Mouse (Mus musculus): Measurements from ENCODE around the gene Tbk1.
A peak's percentile ranks its signal among the peaks of the same experiment; 100 is the strongest.

Gene Tbk1

DNA sequence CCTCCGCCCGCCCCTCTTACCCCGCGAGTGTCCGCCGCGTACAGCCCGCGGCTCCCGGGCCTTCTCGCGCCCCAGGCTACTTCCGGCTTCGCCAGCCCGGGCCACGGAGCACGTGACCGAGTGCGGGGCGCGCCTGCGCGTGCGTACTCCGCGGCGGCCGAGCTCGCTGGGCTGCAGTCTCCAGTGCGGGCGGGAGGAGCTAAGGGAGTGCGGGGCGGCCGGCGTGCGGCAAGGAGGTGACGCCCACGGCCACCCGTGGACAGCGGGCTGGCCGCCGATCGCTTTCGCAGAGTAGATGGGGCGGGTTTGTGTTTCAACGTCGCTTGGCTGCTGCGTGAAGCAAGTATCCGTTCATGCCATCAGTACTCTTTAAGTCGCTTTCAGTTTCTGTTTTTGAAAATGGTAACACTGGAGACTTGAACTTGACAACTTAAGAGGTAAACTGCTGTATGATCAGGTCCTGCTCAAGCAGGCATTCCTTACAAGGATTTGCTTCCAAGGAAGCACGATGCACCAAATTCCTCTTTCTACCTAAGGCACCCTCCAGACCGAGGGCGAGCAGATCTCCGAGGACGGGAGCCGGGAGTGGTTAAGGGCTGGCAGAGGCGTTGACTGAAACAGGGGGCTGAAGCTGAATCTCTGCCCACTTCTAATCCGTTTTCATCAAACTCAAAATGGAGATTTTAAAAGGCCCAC lies at the start of gene Tbk1:
Tbk1 (minus strand) TSS at position 113 of the 696 bp plus-strand sequence.
- ATAC-seq (ENCODE audit: low TSS enrichment): peak; percentile 91

DNA sequence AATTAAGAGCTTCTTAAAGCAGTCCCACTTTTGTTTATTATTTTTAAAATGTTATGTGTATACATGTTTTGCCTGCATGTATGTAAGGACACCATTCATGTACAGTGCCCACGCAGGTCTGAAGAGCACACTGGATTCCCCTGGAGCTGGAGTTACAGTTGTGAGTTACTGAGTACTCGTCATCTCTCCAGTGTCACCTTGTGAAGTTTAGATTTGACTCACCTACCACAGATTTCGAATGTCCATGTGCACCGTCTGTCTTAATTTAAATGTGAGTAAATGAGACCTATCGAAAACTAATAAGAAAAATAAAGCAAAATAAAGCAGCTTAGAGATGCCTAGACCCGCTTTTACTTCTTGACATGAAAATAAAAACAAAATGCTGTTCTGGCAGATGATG lies 49.7 kb upstream of the Tbk1 start:
- no peak for ATAC-seq (ENCODE audit: low TSS enrichment)

DNA sequence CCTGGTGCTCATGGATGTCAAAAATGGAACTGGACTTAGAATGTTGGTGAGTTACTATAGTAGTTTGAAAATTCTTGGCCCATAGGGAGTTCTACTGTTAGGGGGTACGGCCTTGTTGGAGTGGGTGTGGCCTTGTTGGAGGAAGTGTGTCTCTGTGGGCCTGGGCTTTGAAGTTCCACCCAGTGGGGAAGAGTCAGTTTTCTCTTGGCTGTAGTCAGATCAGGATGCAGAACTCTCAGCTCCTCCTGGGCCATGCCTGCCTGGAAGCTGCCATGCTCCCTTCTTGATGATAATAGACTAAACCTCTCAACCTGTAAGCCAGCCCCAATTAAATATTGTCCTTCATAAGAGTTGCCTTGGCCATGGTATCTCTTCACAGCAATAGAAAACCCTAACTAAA lies 47.6 kb upstream of the Tbk1 start:
- ATAC-seq (ENCODE audit: low TSS enrichment): no peak

DNA sequence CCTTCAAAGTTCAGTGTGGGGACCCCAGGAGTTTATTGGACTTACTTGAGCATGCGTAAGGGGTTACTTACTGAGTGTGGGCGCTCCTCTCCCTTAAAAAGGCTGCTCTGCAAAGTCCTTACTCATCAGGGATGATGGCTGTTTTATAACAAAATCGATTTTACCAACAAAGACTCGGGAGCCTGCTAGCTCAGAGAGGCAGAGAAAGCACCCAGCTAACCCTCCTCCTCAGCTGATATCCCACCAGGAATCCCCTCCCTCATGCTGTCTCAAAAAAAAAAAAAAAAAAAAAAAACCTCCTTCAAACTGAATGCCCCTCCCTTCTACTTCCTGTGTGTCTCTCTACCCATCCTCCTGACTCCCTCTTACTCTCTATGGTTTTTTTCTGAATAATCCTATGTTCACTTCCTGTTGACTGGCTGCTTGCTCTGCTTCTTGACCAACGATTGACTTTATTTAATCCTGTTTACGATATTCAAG lies 42.0 kb upstream of the Tbk1 start:
- no peak for ATAC-seq (ENCODE audit: low TSS enrichment)

DNA sequence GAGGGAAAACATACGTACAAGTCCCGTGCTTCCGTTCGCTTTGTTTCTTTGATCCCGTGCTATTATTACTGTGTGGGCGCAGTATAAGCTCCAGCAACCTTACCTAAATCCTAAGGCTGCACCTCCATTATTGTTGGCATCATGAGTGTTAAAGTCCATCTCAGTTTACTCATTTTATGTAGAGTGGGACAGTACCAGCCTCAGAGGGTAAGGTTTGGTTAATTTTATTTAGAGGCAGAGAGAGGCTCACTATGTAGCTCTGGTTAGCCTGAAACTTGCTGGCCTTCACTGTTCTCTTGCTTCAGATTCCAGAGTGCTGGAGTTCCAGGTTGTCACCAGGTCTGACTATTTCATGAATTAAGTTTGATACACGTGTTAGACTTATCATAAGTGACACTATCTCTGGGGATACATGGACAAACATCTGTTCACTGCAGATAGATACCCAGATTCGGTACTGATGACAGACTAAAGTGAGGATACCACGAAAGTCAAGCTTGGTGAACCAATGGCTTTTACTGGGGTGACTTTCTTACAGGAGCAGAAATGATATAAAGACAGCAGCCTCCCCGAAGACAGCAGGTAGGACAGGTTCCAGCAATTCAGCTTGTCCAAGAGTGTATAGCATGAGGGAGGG lies 40.7 kb upstream of the Tbk1 start:
- ATAC-seq (ENCODE audit: low TSS enrichment): no peak

DNA sequence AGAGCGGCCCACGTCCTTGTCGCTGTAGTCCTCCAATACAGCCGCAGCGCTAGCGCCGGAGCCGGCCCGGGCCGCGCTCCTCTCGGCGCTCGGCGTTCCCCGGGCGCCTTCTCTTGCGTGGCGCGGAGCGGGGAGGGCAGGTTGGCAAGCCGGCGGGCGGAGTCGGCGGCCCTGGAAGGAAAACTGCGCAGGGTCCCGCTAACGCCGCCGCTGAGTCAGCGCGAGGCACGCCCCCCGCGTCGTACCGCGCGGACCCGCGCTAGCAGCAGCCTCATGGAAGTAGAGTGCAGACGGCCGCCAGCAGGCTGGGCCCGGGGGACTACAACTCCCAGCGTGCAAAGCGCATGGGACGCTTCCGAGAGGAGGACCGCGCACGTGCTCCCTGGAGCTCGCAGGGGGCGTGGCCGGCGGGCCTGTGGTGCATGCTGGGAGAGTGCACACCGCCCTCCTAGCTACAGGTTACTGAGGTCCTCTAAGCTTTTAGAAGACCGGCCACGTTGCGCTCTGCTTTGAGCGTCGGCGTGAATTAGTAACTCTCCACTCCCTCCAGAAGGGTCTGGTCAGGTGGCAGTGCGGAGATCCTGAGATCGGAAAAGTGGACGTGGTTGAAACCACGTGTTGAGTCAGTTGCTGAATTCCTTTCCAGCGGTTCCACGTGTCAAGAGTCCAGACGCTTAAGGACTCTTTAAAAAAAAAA lies 39.7 kb upstream of the Tbk1 start, which contains the start of gene Xpot:
Xpot (minus strand) TSS at position 147 of the 697 bp plus-strand sequence.
- peak; percentile 98 for ATAC-seq (ENCODE audit: low TSS enrichment)

DNA sequence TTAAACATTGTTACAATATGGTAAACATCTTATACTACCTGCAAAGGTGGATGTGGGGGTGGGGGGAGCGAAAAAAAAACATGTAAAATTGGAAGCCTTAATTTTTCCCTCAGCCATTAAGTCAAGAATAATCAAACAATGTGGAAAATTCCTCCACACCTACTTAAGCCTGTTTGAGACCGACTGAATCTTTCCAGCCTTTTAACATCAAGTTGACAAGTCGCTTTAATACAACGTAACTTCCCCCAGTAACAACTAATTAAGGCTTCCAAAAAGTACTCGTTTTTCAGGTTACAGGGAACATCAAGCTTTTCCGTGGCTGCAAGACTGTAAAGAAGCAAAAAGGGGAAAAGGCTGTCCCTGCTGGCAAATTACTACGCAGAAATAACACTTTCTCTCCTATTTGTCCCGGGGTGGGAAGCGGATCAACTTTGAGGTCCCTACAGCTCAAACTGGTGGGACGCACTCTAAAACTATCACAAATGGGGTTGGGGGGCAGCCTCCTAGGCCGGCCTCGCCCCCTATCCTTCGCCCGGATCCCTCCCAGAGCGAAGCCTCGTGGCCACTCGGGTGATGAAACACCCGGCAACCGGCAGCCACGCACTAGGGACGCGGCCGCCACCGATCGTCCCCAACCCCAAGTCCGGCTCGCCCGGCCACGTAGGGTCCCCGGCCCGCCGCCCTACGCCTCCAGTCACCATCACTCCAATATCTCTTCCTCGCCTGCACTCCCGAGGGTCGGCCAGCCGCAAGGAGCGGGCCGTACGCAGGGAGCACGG lies 39.0 kb upstream of the Tbk1 start:
- peak; percentile 60 for ATAC-seq (ENCODE audit: low TSS enrichment)

DNA sequence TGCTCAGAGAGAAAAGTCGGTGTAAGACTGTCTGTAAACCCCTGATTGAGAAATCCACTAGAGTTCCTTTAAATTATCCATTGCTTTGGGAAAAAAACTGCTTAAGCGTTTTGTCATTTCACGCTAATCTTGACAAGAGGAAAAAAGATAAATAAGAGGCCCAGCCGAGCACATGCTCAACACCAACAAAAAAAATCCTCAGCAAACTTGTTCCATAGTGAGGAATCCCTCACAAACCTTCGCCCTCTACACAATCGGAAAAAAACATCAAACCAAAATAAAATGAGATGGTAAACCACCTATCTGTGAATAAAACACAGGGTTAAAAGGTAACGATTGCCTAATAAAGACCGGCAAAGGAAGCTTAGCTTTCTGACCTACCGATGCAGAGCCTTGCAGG lies 38.4 kb upstream of the Tbk1 start:
- ATAC-seq (ENCODE audit: low TSS enrichment): no peak

DNA sequence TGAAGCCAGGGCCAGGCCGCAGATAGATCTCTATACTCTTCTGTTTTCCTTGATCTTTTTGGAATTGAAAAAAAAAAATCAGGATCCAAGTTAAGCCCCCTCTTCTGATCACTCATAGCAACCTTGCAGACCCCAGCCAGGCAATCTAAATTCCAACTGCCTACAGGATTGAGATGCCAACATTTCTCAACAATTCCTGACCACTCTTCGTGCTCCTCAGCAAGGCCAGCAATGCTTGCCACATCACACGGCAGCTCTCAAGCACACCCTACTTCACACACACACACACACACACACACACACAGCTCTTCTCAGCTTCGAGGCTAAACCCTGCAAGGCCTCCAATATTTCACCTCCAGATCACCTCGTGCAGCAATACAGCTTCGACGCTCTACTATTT lies 37.1 kb upstream of the Tbk1 start:
- no peak for ATAC-seq (ENCODE audit: low TSS enrichment)

DNA sequence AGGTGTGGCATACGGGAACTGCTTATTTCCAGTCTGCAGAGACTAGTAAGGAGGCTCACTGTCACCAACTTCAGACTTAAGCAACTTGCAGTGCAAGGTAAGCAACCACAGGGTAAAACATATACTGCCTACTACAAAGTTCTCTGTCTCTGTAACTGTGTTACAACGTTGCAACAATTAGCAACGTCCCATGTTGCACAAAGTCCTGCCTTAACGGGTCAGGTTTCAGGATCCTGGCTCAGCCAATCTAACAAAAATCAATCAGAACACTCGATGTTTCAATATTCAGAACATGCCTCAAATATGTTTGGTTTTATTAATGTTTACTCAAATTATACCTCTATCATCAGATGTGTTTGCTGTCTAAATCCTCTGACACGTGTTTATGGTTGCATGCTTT lies 35.8 kb upstream of the Tbk1 start:
- ATAC-seq (ENCODE audit: low TSS enrichment): no peak

DNA sequence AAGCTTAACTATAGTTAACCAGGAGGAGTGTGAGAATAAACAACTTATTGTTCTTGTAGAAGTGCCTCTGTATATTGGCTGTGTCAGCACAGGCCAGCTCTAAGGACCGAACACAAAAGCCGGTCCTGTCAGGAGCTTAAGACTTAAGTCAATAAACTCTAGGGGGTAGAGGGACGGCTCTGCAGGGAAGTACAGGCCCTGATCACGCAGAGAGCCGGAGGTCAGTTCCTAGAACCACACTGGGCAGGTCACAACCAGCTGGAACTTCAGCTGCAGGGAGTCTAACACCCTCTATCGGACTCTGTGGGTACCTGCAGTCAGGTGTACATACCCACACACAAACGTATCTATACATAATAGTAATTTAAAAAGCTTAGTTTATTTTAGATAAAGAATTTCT lies 29.3 kb upstream of the Tbk1 start:
- ATAC-seq (ENCODE audit: low TSS enrichment): no peak

DNA sequence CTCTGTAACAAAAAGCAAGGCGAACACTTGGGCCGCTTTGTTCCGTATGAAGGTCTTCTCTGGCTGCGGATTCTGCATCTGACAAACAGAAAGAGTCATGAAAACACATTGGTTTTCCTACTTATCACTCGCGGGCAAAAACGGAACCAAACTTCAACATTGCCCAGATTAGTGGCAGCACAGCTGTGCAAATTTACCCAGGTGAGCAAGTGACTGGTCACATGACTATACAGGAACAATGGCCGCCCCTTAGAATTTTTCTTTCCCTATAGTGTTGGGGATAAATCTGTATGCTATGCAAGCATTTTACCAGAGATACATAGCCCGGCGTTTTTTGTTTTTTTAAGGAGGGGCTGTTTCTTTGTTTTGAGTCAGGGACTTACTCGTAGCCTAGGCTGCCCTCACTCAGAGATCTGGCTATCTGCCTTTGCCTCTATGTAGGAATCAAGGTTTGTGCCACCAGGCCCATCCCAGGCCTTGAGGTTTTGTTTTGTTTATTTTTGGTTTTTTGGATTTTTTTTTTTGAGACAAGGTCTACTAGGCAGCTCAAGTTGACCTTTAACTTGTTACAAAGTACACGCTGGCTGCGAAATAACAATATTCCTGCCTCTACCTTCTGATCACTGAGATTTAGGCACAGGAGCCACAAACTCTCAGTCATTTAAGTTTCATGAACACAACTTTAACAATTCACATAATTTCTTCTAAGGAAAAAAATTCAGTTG lies 28.7 kb upstream of the Tbk1 start:
- no peak for ATAC-seq (ENCODE audit: low TSS enrichment)

DNA sequence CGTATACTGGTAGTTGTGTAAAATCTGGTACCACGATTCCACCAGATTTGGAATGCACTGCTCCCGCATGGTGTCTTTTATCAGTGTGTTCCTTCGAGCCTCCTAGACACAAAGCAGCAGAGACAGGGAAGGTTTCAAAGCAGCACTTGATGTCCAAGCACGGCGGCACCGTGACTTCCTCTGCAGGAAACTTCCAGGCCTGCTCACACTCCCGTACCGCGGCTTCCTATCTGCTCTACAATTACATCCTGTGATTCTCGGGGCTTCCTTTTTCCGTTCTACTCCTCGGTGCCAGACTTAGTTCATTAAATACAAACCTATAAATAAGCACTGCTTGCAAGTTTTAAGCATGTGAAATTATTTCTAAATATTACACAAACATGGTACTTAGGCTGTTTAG lies 27.0 kb upstream of the Tbk1 start:
- ATAC-seq (ENCODE audit: low TSS enrichment): peak; percentile 44

DNA sequence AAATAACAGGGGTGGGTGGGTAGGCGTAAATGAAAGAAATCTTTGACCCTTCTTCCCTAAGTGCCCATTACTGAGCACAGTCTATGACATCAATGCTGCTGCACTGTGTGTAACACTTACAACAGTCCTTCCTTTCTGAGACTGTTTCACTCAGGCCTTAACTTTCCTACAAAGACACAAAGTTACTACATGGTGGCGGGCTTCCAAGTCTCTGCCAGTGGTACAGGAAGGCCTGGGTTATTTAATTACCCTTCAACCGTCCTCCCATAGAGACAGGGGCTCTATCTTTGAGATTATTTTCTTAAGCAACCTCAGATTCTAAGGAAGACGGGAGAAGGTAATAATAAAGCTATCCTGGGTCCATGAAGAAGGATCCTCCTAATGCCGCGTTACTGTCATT lies 25.9 kb upstream of the Tbk1 start:
- no peak for ATAC-seq (ENCODE audit: low TSS enrichment)

DNA sequence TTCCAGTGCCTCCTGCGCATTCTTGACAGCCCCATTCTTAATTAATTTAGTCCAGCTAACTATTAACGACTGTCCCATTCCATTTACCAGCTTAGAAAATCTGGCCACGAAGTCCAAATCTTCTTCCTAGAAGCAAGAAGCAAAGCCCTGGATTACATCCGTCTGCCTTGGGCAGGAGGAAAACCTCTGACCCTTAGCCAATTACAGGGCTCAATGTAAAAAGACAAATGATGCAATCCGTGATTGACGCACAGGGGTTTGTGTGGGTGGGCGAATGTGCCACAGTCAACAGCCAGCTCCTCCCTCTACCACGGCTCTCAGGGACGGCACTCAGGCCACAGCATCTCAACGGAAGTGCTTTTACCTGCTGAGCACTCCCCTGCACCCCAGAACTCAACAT lies 25.0 kb upstream of the Tbk1 start:
- no peak for ATAC-seq (ENCODE audit: low TSS enrichment)

DNA sequence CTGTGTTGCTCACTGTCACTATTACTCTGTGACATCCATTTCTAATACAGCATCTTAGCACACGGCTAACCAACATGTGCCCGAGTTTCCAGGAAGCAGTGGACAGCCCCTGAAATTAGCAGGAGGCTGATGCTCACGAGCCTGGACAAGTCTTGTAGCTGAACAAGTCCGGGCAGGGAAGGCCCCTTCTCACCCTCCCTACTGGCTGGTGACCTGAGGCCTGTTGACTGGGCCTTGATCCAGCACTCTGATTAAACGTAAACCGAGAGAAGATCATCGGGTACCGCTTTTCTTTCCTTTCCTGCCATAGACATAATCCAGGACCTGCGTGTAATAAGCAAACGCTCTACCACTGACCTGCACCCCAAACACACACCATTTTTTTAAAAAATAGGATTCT lies 21.6 kb upstream of the Tbk1 start:
- no peak for ATAC-seq (ENCODE audit: low TSS enrichment)

DNA sequence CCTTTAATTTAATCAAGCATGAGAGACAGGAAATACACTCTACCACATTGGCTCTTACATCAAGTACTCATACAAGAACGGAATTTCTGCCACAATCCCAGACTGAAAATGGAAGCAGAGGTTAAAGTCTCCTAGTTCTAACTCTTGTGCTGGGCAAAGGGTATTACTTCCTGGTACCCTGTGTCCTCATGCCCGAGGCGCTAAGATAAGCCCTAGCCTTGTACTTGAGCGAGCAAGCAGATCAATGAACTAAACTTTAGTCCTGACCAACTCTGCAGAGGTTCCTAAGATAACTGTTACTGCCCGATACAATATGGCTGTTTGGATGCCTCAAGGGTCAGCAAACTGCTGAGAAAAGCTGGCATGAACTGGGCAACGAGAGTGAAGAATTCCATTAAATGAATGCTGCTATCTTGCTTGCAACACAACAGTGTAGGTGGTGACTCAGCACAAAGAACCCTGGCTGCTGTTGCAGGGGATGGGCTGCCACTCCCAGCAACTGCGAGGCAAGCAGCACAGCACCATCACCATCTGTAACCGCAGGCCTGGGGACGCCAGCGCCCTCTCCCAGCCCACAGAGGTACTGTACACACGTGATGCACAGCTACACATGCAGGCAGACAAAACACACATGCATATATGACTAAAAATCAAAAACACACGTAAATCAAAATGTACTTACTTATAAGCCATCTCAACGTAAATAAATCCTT lies 18.2 kb upstream of the Tbk1 start:
- ATAC-seq (ENCODE audit: low TSS enrichment): no peak

DNA sequence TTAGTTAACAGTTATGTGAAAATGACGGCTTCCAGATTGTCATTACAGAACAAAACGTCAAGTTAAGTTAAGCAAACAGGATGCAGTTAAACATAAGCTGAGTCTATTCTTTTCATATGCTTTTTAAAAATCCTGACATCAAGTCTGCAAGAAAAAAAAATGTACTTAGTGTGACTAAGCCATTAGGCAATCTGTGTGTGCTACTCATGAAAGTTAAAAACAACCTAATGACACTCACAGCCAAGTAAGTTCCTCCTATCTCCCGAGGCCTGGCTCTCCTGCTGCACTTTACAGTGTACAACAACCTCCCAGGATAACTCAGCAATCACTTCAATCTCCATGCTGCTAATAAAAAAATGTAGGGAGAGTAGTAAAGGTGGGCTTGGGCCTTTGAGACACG lies 17.0 kb upstream of the Tbk1 start:
- no peak for ATAC-seq (ENCODE audit: low TSS enrichment)

DNA sequence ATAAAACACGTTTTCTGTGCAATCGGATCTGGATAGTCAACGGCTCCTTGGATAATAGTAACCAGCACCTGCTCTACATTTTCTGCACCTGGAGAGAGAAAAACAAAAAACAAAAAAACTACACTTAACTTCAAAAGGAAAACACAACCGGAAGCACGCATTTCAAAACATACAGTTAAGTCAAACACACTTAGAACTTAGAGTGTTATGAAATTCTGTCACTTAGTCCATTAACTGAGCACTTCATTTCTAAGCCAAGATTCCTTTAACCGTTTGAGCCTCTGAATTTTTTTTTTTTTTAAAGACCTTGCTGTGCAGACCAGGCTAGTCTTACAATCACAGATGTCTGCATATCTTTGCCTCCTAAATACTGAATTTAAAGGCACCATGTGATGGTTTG lies 14.7 kb upstream of the Tbk1 start:
- no peak for ATAC-seq (ENCODE audit: low TSS enrichment)

DNA sequence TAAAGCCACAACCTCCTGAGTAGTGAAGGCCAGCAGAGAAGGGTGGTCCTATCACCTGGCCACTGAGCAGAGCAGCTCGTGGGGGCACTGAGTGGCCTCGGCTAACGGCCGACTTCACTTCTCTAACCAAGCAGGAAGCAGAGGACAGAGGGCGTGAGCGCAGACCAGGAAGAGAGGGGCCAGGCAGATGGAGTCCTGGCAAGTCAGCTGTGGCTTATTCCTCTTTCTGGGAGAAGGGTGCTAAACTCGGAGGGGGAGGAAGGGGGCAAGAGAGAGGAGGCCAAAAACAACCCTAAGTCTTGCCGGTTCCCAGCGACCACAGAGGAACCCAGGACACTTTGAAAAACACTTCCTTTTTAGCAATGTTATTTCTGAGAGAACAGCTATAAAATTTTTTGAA lies 10.0 kb upstream of the Tbk1 start:
- ATAC-seq (ENCODE audit: low TSS enrichment): no peak

DNA sequence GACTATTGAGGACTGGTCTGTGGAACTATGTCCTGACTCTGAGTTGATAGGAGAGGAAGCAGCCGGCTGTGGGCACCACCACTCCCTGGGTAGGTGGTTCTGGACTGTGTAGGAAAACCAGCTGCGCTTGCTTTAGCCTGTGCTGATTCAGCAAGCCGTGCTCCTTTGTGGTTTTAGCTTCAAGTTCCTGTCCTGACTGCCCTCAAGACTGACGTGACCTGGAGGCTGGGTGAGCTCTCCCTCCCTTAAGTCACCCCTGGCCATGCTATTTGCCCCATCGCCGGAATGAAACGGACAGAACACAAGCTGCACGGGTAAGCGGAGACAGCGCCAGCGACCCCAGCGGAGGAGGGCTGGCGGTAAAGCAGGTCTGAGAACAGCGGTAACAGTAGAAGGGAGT lies 4.5 kb upstream of the Tbk1 start:
- ATAC-seq (ENCODE audit: low TSS enrichment): no peak
